17 mouse cellular contexts compared by ENCODE assay signal in the genomic region with DNA sequence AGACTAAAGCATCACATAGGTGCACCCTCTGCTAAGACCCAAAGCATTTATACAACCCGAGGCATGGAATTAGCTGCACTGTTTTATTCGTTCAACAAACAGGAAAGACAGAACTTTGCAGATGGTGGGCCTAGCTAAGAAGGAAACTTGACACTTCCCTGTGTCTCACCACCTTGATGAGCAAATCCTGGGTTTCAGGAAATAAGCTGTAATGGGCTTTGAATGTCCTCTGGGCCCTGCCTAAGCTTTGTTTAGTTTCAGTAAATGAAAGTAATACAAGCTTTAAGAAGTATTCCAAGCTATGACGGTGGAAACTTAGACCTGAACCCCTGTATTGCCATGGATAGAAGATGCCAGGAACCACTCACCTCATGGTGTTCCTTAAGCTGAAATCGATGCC.
"Had no signal": no experiment of that assay in that cellular context is flagged by ENCODE, and none has a peak within 500 bp of the region (broad histone marks: within the 10 kb centered on the region; RNA-seq: fewer than 3 reads in every experiment).

No protein-coding gene starts in this region.

- H3K27me3 ChIP-seq: lung, embryonic 15.5 days; megakaryocyte, embryonic 14.5 days; midbrain, embryonic 13.5 days; midbrain, embryonic 15.5 days; neural tube, embryonic 12.5 days; stomach, embryonic 15.5 days had no signal

- H3K4me1 ChIP-seq: midbrain, embryonic 13.5 days; midbrain, embryonic 15.5 days; neural tube, embryonic 12.5 days had no signal

- H3K9ac ChIP-seq: liver, postnatal 0 days; lung, embryonic 15.5 days; midbrain, embryonic 13.5 days; midbrain, embryonic 15.5 days; neural tube, embryonic 12.5 days; stomach, embryonic 15.5 days had no signal

- H3K9me3 ChIP-seq: lung, embryonic 15.5 days; megakaryocyte, embryonic 14.5 days; midbrain, embryonic 13.5 days; midbrain, embryonic 15.5 days; neural tube, embryonic 12.5 days; stomach, embryonic 15.5 days had no signal

- H3K27ac ChIP-seq: lung, embryonic 15.5 days; macrophage; midbrain, embryonic 13.5 days; midbrain, embryonic 15.5 days; neural tube, embryonic 12.5 days; stomach, embryonic 15.5 days; stomach, postnatal 0 days had no signal

- H3K4me3 ChIP-seq: lung, embryonic 15.5 days; megakaryocyte, embryonic 14.5 days; midbrain, embryonic 13.5 days; midbrain, embryonic 15.5 days; neural tube, embryonic 12.5 days; stomach, embryonic 15.5 days had no signal

- DNase-seq: liver, postnatal 0 days; lung, adult 2 months; lung, postnatal 14 days; lung, postnatal 36 days; right cerebral cortex, postnatal 25 days; right cerebral cortex, postnatal 4 days; thymus, adult 2 months; thymus, postnatal 25 days; thymus, postnatal 4 days had no signal

- H3K36me3 ChIP-seq: lung, embryonic 15.5 days; midbrain, embryonic 13.5 days; midbrain, embryonic 15.5 days; neural tube, embryonic 12.5 days; stomach, embryonic 15.5 days had no signal
